Mouse (Mus musculus) embryonic facial prominence, embryonic 10.5 days (tissue): ENCODE data around the gene Cul7. TPM values are rescaled to one million over a fixed set of nuclear protein-coding genes. Genes with fewer than 3 reads are reported as not detected.

Experiments used
- DNase-seq: peaks from one replicate; pipeline ENCODE4 v3.0.0-alpha.2; 2017; ENCODE audit warnings: low spot score
- H3K27ac ChIP-seq: fragments of 300-500 bp; sonication (generic); replicated peaks from 2 replicates; pipeline ENCODE4 v1.5.1; 2016; ENCODE audit warnings: mild to moderate bottlenecking
- H3K27me3 ChIP-seq: fragments of 300-500 bp; sonication (generic); replicated peaks from 2 replicates; pipeline ENCODE4 v1.6.1; 2016; ENCODE audit warnings: low read depth, mild to moderate bottlenecking; ENCODE audit not compliant: poor library complexity, severe bottlenecking
- H3K36me3 ChIP-seq: fragments of 300-500 bp; sonication (generic); replicated peaks from 2 replicates; pipeline ENCODE4 v1.6.1; 2016; ENCODE audit warnings: mild to moderate bottlenecking, moderate library complexity
- H3K4me1 ChIP-seq: fragments of 300-500 bp; sonication (generic); 2 replicates; pipeline ENCODE4 v1.6.1; 2016
- H3K4me3 ChIP-seq: fragments of 300-500 bp; sonication (generic); 2 replicates; pipeline ENCODE4 v1.5.1; 2016; ENCODE audit warnings: mild to moderate bottlenecking, moderate library complexity
- H3K9me3 ChIP-seq: fragments of 300-500 bp; sonication (generic); 2 replicates; pipeline ENCODE4 v1.6.1; 2016; ENCODE audit warnings: mild to moderate bottlenecking
- WGBS: fragments of 180-500 bp; shearing (Covaris S2); methylation state at CpG from one replicate; pipeline ENCODE4 v1.1.7; 2016; 5-methylcytosine and 5-hydroxymethylcytosine counted together
- polyA plus RNA-seq: library from polyadenylated mRNA; unstranded; fragments of >200 nt; fragmentation: Nextera tagmentation; extraction: Ambion mirVana; gene quantifications from 2 replicates; pipeline ENCODE4 v1.2.1, GENCODE M21; 2016

The Cul7 gene
- polyA plus RNA-seq: 44.3 and 46.9 TPM in 2 replicates

- peak within 1 kb of the TSS; percentile 97 for H3K27ac ChIP-seq
- H3K27me3 ChIP-seq: no peaks in the 10 kb centered on the region
- peaks cover 66% of the 10 kb centered on the region for H3K36me3 ChIP-seq
- peaks cover 62% of the 10 kb centered on the region for H3K4me1 ChIP-seq
- under 1% methylated on average over 58 of the region's 58 CpGs for WGBS
- peak; percentile 97 for DNase-seq
- H3K9me3 ChIP-seq: 0 out of 2 replicates have a peak, but pooled peaks cover 3% of the 10 kb centered on the region
- H3K4me3 ChIP-seq: peak within 1 kb of the TSS; percentile 83
Observed at GRCm38 (mm10) chr17:46650232-46651031, at the start of gene Cul7. Gene Cul7, plus strand, starts transcription at chr17:46650337.

GRCm38 (mm10) chr17:46600569-46600968 is 49.6 kb upstream of the Cul7 start:
- Histone ChIP-seq H3K9me3 (no peaks in the 10 kb centered on the region; the same call in 1 of the 2 replicates), H3K36me3 (peaks cover 42% of the 10 kb centered on the region), H3K27me3 (no peaks in the 10 kb centered on the region), H3K27ac (no peak overlapping the region), H3K4me3 (no peak overlapping the region), H3K4me1 (peaks cover 24% of the 10 kb centered on the region)
- no peak for DNase-seq
- WGBS: 88% methylated on average over 2 of the region's 2 CpGs

GRCm38 (mm10) chr17:46602212-46602611 is 47.9 kb upstream of the Cul7 start:
- H3K4me1 ChIP-seq: peaks cover 32% of the 10 kb centered on the region
- 76% methylated on average over 9 of the region's 9 CpGs for WGBS
- H3K9me3 ChIP-seq: no peaks in the 10 kb centered on the region
- H3K27ac ChIP-seq: peak overlapping the region; percentile 61
- peak; percentile 46 for DNase-seq
- peaks cover 32% of the 10 kb centered on the region for H3K36me3 ChIP-seq
- H3K4me3 ChIP-seq: no peak overlapping the region
- no peaks in the 10 kb centered on the region for H3K27me3 ChIP-seq

GRCm38 (mm10) chr17:46603229-46603628 is 46.9 kb upstream of the Cul7 start:
- WGBS: 95% methylated on average over 4 of the region's 4 CpGs
- peaks cover 41% of the 10 kb centered on the region for H3K4me1 ChIP-seq
- DNase-seq: no peak
- no peak overlapping the region for H3K27ac ChIP-seq
- H3K4me3 ChIP-seq: no peak overlapping the region
- H3K9me3 ChIP-seq: no peaks in the 10 kb centered on the region
- no peaks in the 10 kb centered on the region for H3K27me3 ChIP-seq
- H3K36me3 ChIP-seq: peaks cover 22% of the 10 kb centered on the region

- Histone ChIP-seq H3K36me3 (peaks cover 24% of the 10 kb centered on the region), H3K4me1 (peaks cover 53% of the 10 kb centered on the region), H3K27me3 (no peaks in the 10 kb centered on the region), H3K9me3 (no peaks in the 10 kb centered on the region), H3K4me3 (no peak overlapping the region), H3K27ac (peak overlapping the region; percentile 54)
- no peak for DNase-seq
- 77% methylated on average over 5 of the region's 5 CpGs for WGBS
Observed at GRCm38 (mm10) chr17:46605126-46605525, 45.0 kb upstream of the Cul7 start.

- Histone ChIP-seq H3K9me3 (no peaks in the 10 kb centered on the region), H3K27ac (no peak overlapping the region), H3K36me3 (peaks cover 28% of the 10 kb centered on the region), H3K27me3 (no peaks in the 10 kb centered on the region), H3K4me1 (peaks cover 61% of the 10 kb centered on the region), H3K4me3 (no peak overlapping the region)
- DNase-seq: no peak
- 87% methylated on average over 12 of the region's 12 CpGs for WGBS
Observed at GRCm38 (mm10) chr17:46605987-46606386, 44.1 kb upstream of the Cul7 start.

- Histone ChIP-seq H3K9me3 (no peaks in the 10 kb centered on the region), H3K4me3 (peak overlapping the region; percentile 31; the same call in 1 of the 2 replicates), H3K27ac (peak overlapping the region; percentile 70), H3K27me3 (no peaks in the 10 kb centered on the region), H3K4me1 (peaks cover 80% of the 10 kb centered on the region), H3K36me3 (peaks cover 26% of the 10 kb centered on the region)
- WGBS: 50% methylated on average over 15 of the region's 15 CpGs
- DNase-seq: peak; percentile 49
Observed at GRCm38 (mm10) chr17:46609721-46610514, 40.2 kb upstream of the Cul7 start.

GRCm38 (mm10) chr17:46611316-46611715 is 38.8 kb upstream of the Cul7 start:
- Histone ChIP-seq H3K9me3 (no peaks in the 10 kb centered on the region), H3K27me3 (no peaks in the 10 kb centered on the region), H3K36me3 (peaks cover 26% of the 10 kb centered on the region), H3K4me1 (peaks cover 79% of the 10 kb centered on the region), H3K4me3 (no peak overlapping the region), H3K27ac (no peak overlapping the region)
- whole genome bisulfite sequencing: 95% methylated on average over 6 of the region's 6 CpGs
- no peak for DNase-seq

- H3K27me3 ChIP-seq: no peaks in the 10 kb centered on the region
- WGBS: 71% methylated on average over 2 of the region's 2 CpGs
- peak overlapping the region; percentile 55 for H3K27ac ChIP-seq
- H3K9me3 ChIP-seq: no peaks in the 10 kb centered on the region
- H3K36me3 ChIP-seq: peaks cover 26% of the 10 kb centered on the region
- H3K4me1 ChIP-seq: peaks cover 85% of the 10 kb centered on the region
- no peak overlapping the region for H3K4me3 ChIP-seq
- DNase-seq: no peak
Observed at GRCm38 (mm10) chr17:46612189-46612588, 37.9 kb upstream of the Cul7 start.

GRCm38 (mm10) chr17:46612820-46613219 is 37.3 kb upstream of the Cul7 start:
- Histone ChIP-seq H3K27ac (peak overlapping the region; percentile 55), H3K4me1 (peaks cover 85% of the 10 kb centered on the region), H3K36me3 (peaks cover 26% of the 10 kb centered on the region), H3K4me3 (0 out of 2 replicates have a peak overlapping the region, but pooled peaks have one; percentile 11), H3K27me3 (no peaks in the 10 kb centered on the region), H3K9me3 (no peaks in the 10 kb centered on the region)
- DNase-seq: no peak
- 46% methylated on average over 4 of the region's 4 CpGs for WGBS

- no peaks in the 10 kb centered on the region for H3K9me3 ChIP-seq
- peaks cover 86% of the 10 kb centered on the region for H3K4me1 ChIP-seq
- no peaks in the 10 kb centered on the region for H3K27me3 ChIP-seq
- peak overlapping the region; percentile 55 for H3K27ac ChIP-seq
- H3K36me3 ChIP-seq: peaks cover 26% of the 10 kb centered on the region
- DNase-seq: no peak
- H3K4me3 ChIP-seq: 0 out of 2 replicates have a peak overlapping the region, but pooled peaks have one; percentile 11
- WGBS: 58% methylated on average over 3 of the region's 3 CpGs
Observed at GRCm38 (mm10) chr17:46613229-46613628, 36.9 kb upstream of the Cul7 start.

GRCm38 (mm10) chr17:46617799-46618198 is 32.3 kb upstream of the Cul7 start:
- H3K27me3 ChIP-seq: no peaks in the 10 kb centered on the region
- peaks cover 5% of the 10 kb centered on the region; the same call in 1 of the 2 replicates for H3K36me3 ChIP-seq
- H3K4me3 ChIP-seq: peak overlapping the region; percentile 47
- H3K4me1 ChIP-seq: peaks cover 96% of the 10 kb centered on the region
- 64% methylated on average over 12 of the region's 12 CpGs for WGBS
- H3K27ac ChIP-seq: peak overlapping the region; percentile 96
- H3K9me3 ChIP-seq: no peaks in the 10 kb centered on the region
- no peak for DNase-seq
